Mouse (Mus musculus) heart, embryonic 11.5 days (tissue): ENCODE measurements around the gene B3gnt7. TPM values are rescaled to one million over a fixed set of nuclear protein-coding genes. Genes with fewer than 3 reads are reported as not detected.

Experiments
- ATAC-seq: fragments of 200-750 bp; cut with Nextera tagmentation; replicated peaks from 2 replicates; pipeline ENCODE4 v1.8.0; 2017; ENCODE audit warnings: moderate library complexity; ENCODE audit not compliant: insufficient number of reproducible peaks, low FRiP score, low TSS enrichment
- H3K27ac ChIP-seq: fragments of 300-500 bp; sonication (generic); 2 replicates; pipeline ENCODE4 v1.5.1; 2014; ENCODE audit warnings: mild to moderate bottlenecking, low read depth, low read length
- H3K27me3 ChIP-seq: fragments of 300-500 bp; sonication (generic); 2 replicates; pipeline ENCODE4 v1.6.1; 2014; ENCODE audit warnings: mild to moderate bottlenecking, low read length, mixed read lengths; ENCODE audit not compliant: control insufficient read depth, insufficient read depth
- H3K36me3 ChIP-seq: fragments of 300-500 bp; sonication (generic); 2 replicates; pipeline ENCODE4 v1.6.1; 2014; ENCODE audit warnings: mild to moderate bottlenecking, low read length, moderate library complexity, mixed read lengths; ENCODE audit not compliant: control insufficient read depth, insufficient read depth
- H3K4me1 ChIP-seq: fragments of 300-500 bp; sonication (generic); 2 replicates; pipeline ENCODE4 v1.6.1; 2014; ENCODE audit warnings: low read length; ENCODE audit not compliant: control insufficient read depth, insufficient read depth
- H3K4me2 ChIP-seq: fragments of 300-500 bp; sonication (generic); 2 replicates; pipeline ENCODE4 v1.6.1; 2014; ENCODE audit warnings: mild to moderate bottlenecking, moderate library complexity
- H3K4me3 ChIP-seq: fragments of 300-500 bp; sonication (generic); 2 replicates; pipeline ENCODE4 v1.5.1; 2014; ENCODE audit warnings: low read depth, low read length
- H3K9ac ChIP-seq: fragments of 300-500 bp; sonication (generic); 2 replicates; pipeline ENCODE4 v1.6.1; 2014; ENCODE audit warnings: mild to moderate bottlenecking, low read depth, low read length, moderate library complexity
- H3K9me3 ChIP-seq: fragments of 300-500 bp; sonication (generic); replicated peaks from 2 replicates; pipeline ENCODE4 v1.6.1; 2016; ENCODE audit warnings: low read length; ENCODE audit not compliant: control insufficient read depth
- WGBS: fragments of 180-500 bp; shearing (Covaris S2); extraction: QIAGEN DNeasy Blood & Tissue Kit; methylation state at CpG from one replicate; pipeline ENCODE4 v1.1.7; 2014; ENCODE audit not compliant: insufficient replicate concordance; 5-methylcytosine and 5-hydroxymethylcytosine counted together
- microRNA-seq: library from miRNA; unstranded; fragments of <30 nt; microRNA quantifications from one replicate; pipeline ENCODE4, GENCODE M21; 2016; ENCODE audit warnings: borderline number of aligned reads
- polyA plus RNA-seq: library from polyadenylated mRNA; unstranded; fragments of >200 nt; fragmentation: Nextera tagmentation; extraction: Ambion mirVana; gene quantifications from 2 replicates; pipeline ENCODE4 v1.2.1, GENCODE M21; 2014

B3gnt7 gene
- polyA plus RNA-seq, 1 experiment from 2014 or later = 7.0 TPM

- WGBS = 91% methylated on average over 2 of the region's 2 CpGs
- no peak overlapping the region for H3K4me3 ChIP-seq
- peaks cover 2% of the 10 kb centered on the region; the same call in 1 of the 2 replicates for H3K4me1 ChIP-seq
- H3K9ac ChIP-seq = no peak overlapping the region
- no peaks in the 10 kb centered on the region for H3K9me3 ChIP-seq
- ATAC-seq = no peak
- peaks cover 61% of the 10 kb centered on the region for H3K36me3 ChIP-seq
- H3K27me3 ChIP-seq = no peaks in the 10 kb centered on the region
- no peak overlapping the region for H3K27ac ChIP-seq
- H3K4me2 ChIP-seq = no peak overlapping the region
These were observed 51.6 kb downstream of the B3gnt7 start for GRCm38 (mm10) chr1:86354186-86354585.

Small RNA genes within 50 kb of the gene (microRNA-seq; reads per million reads assigned to microRNA genes)
- gene mmu-mir-3535 = 48.8 reads per million, percentile 57 among the genes with 10 or more reads in this experiment

Other genes with a start within 250 kb of the B3gnt7 start
- gene Psmd1, start 238.4 kb upstream of the B3gnt7 start, polyA plus RNA-seq = 158 and 176 TPM in 2 replicates
- gene Htr2b, start 190.9 kb upstream of the B3gnt7 start, polyA plus RNA-seq = 0.14 and 0.57 TPM in 2 replicates
- gene Gm21972, start 169.2 kb upstream of the B3gnt7 start, polyA plus RNA-seq = not detected in 2 replicates
- 12.3 and 14.7 TPM in 2 replicates for gene Armc9, start 148.1 kb upstream of the B3gnt7 start, polyA plus RNA-seq
- gene Ncl, start 56.6 kb downstream of the B3gnt7 start, polyA plus RNA-seq = 287 and 296 TPM in 2 replicates
- not detected in 2 replicates for gene Nmur1, start 123.4 kb downstream of the B3gnt7 start, polyA plus RNA-seq
- gene Tex44, start 123.5 kb downstream of the B3gnt7 start, polyA plus RNA-seq = not detected in 2 replicates
- gene Ptma, start 223.9 kb downstream of the B3gnt7 start, polyA plus RNA-seq = 1,195 and 1,343 TPM in 2 replicates